Mouse (Mus musculus): ENCODE data around the gene Kctd5.
A peak's percentile ranks its signal among the peaks of the same experiment; 100 is the strongest.
"Not testable (repeated sequence)": the region's sequence is repeated elsewhere in the genome, so short reads cannot be mapped to it uniquely, and the experiment has no call there.

Gene Kctd5

GRCm38 (mm10) chr17:24072919-24073696, at the start of gene Kctd5:
Gene Kctd5 (minus strand): TSS chr17:24073485.
- peak; percentile 94 for DNase-seq (ENCODE audit: low spot score)

DNA sequence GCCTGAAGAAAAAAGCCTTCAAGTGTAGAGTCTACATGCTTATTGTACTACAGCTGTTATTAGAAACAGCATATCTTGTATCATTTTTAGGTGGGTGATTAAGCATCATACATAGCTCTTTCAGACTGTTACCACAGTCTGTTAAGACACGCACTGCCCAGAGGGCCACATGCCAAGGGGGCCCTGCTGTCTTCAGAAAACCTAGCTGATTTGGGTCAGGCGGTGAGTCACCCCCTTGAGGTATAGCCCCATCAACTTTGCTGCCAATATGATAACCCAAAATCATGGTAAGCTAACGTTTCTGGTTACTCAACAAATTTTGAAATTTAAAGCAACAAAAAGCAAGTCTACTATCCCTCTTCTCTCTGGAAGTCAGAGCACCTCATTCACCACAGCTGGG, 46.2 kb upstream of the Kctd5 start:
- DNase-seq (ENCODE audit: low spot score): no peak

DNA sequence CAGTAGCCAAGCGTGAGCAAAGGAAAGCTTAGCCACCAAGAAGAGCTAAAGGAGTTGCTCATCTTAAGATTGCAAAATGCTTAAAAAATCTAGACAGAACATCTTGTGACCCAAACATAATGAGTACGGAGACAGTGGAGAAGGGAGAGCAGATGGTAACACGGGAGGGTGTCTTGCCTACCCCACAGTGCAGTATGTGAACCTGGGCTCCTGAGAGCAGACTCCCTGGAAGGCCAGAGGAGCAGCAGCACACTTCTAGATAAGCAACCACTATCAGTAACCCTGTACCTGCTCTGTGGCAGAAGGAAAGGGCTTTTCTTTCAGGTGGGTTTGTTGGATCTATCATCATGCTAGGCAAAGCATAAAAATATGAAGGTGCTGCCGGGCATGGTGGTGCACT, 39.7 kb upstream of the Kctd5 start:
- DNase-seq (ENCODE audit: low spot score): no peak

DNA sequence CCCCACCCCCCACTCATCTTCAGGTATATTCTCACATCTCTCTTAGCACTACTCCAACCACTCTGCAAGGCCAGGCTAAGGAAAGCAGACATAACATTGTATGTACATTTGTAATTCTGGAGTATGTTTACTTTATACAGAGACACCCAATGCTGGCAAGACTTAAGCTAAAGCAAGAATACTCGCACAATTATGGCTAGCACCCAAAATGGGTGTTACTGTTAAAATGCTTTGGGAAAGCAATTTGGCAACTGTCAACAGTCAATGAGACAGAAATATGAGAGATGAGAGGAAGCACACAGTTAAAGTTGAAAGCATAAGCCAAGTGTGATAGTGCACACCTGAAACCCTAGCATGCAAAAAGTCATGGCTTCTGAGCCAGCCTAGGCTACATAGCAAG, 38.0 kb upstream of the Kctd5 start:
- DNase-seq (ENCODE audit: low spot score): no peak

GRCm38 (mm10) chr17:24108896-24109295, 35.6 kb upstream of the Kctd5 start:
- no peak for DNase-seq (ENCODE audit: low spot score)

GRCm38 (mm10) chr17:24105111-24105510, 31.8 kb upstream of the Kctd5 start:
- DNase-seq (ENCODE audit: low spot score): no peak

- no peak for DNase-seq (ENCODE audit: low spot score)
Observed at GRCm38 (mm10) chr17:24098354-24098753, 25.1 kb upstream of the Kctd5 start.

DNA sequence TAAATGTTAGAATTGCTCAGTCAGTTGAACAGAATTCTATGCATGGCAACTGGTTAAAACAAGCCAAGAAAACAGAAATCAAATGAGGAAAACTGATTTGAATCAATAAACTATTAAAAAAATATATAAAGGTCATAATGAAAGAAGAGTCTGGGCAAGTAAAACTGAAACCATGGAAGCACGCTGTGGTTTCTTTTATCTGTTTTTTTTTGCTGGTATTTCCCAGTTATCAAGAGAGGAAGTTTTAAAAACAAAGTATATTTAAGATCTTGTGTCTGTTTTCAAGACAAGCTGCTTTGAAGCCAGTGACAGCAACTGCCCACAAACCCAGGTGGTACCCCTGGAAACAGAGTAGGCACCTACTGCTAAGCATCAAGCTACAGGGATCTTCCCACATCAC, 17.3 kb upstream of the Kctd5 start:
- no peak for DNase-seq (ENCODE audit: low spot score)

DNA sequence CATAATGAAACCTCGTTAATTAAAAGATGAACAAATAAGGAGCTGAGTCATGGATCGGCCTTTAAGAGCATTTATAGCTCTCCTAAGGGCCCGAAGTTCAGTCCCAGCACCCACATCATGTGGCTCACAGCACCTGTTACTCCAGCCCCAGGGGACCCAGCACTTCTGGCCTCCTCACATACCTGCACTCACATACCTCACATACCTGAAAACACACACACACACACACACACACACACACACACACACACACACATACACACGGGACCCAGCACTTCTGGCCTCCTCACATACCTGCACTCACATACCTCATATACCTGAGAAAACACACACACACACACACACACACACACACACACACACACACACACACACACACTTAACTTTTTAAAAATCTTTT, 13.1 kb upstream of the Kctd5 start:
- not testable (repeated sequence) for DNase-seq (ENCODE audit: low spot score)

DNA sequence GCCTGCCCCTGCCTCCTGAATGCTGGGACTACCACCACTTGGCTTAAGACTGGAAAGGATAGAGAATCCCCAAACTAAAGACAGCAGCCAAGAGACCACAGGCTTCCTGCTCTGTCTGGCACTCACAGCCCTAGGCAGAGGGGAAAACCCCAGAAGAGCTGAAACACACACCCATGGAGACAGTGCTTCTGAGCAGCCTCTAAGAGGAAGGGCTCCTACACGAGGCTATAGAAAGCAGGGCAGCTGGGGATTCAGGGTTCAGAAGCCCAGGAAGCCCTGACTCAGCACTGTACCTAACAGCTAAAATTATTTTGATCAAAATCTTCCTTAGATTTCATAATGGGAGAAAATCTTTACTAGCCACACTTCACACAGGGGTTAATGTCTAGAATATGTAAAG, 11.3 kb upstream of the Kctd5 start:
- DNase-seq (ENCODE audit: low spot score): no peak

DNA sequence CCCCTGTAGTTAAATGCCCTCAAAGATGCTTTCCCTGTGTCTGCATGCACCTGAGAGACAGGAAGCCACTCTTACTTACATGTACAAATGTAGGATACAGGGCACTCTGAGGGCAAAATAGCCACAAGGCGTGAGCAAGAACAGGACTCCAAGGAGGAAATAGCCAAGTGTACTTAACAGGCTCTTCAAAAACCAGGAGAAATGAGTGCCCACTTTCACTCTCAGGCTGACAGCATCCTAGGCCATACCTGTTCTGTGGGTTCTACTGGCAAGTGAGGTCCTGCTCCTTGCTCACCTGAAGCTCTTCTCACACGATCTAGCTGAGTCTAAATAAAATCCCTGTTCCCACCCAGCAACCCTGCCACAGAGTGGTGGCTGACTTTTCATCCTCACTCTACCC, 3.8 kb upstream of the Kctd5 start:
- DNase-seq (ENCODE audit: low spot score): peak; percentile 62

- DNase-seq (ENCODE audit: low spot score): no peak
Observed at GRCm38 (mm10) chr17:24069531-24069930, 3.8 kb downstream of the Kctd5 start.

GRCm38 (mm10) chr17:24068271-24068670, 5.0 kb downstream of the Kctd5 start:
- peak; percentile 19 for DNase-seq (ENCODE audit: low spot score)

DNA sequence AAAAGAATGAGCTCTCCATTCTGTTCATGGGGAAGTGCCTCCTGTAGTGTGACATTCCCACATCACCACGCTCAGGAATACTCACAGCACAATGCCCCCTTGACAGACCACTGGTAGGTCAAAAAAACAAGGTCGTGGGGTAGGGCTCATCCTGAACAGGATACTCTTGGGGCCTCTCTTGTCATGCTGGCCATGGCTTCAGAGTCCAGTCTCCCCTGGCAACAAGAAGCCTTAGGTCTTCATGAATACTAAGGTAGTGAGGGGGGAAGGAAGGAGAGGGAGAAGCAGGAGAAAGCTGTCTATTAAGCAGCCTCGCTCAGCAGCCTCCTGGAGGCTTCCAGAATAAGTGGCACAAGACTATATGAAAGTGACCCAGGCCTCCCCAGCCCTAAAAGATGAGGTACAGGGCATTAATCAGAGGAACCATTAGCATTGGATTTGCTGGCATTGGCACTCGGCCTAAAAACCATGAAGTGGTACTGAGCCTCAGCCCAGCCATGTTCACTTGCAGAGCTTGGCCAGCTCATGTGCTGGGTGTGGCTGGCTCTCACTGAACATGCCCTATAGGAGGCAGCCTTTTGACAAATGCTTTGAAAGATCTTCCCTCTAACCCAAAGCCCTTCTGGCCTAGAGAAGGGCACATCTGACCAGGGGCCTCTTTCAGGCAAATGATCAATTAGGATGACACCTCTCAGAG, 10.7 kb downstream of the Kctd5 start:
- DNase-seq (ENCODE audit: low spot score): no peak

DNA sequence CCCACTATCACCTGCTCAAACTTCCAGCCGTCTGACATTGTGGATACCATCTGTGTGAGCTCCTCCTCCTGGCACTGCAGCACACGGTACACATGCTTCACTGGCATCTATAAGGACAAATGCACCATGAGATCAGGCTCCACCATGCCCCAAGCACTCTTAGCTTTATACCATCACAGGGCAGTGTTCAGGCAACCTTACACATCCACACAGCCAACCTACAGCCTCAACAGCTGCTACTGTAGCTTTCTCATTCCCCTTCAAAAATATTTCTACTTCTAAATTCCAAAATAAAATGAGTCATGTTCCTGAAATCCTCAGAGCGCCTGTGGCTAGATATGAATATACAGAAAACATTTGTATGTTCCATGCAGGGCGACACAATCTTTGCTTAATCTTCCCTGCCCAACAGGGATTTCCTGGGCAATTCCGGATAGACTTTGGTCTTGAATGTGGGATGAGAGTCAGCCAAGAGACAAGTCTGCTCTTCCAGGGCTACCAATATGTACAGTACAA, 15.5 kb downstream of the Kctd5 start:
- DNase-seq (ENCODE audit: low spot score): no peak

DNA sequence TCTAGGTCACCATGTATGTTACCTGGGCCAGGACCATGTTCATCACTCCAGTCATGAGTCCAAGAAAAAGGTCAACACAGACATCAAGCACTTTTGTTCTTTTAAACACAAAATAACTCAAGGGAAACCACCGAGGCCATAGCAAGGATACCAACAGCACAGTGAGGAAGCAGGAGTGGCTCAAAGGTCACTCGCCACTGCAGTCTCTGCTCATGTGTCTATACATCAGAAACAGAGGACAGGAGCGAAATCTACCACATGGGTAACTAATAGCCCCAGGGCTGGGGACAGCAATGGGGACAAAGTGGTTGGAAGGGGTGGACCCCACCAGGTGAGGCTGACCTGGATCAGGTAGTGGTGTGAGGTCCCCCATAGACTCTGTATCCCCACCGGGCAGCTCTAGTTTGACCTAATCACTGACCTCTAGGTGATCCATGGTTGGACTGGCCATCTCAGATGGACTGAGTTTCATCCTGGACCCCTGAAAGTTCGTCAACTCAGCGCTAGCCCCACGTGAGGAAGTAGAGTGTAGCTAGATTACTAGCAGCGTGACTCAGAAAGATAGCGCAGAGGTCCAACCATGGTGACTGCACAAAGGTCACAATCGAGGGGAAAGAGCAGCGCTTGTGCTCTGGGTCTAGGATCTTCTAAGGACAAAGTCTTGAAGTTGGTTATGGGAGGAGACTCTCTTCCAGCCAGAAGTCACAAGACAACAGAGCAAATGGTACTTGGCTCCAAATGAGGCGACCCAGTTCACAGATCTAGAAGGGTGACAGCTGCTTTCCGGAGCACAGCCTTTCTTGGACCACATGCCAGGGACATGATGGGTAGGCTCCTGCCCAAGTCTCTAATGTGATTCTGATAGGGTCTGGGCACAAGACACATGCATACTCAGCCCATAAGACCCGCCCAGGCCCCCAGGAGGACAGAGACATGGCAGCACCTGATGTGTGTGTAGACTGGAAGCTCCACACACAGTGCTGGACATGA, 16.4 kb downstream of the Kctd5 start:
- peak; percentile 16 for DNase-seq (ENCODE audit: low spot score)

DNA sequence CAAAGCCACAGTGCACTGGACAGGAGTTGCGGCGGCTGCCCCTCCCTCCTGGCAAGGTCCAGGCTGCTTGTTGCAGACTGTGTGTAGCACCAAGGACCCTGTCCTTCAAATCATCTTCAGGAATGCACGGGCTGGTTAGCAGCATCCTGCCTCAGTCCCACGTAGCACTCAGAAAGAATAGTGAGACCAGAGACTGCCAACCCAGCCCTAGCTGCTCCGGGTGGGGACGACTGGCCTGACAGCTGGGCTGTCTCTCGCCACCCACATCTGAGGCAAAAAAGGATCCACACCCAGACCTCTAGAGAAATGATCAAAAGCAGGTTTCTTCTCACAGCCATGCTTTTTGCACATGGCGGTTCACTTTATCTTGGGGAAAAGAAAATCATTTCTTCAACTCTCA, 24.3 kb downstream of the Kctd5 start:
- no peak for DNase-seq (ENCODE audit: low spot score)

- DNase-seq (ENCODE audit: low spot score): no peak
Observed at GRCm38 (mm10) chr17:24048053-24048452, 25.2 kb downstream of the Kctd5 start.

DNA sequence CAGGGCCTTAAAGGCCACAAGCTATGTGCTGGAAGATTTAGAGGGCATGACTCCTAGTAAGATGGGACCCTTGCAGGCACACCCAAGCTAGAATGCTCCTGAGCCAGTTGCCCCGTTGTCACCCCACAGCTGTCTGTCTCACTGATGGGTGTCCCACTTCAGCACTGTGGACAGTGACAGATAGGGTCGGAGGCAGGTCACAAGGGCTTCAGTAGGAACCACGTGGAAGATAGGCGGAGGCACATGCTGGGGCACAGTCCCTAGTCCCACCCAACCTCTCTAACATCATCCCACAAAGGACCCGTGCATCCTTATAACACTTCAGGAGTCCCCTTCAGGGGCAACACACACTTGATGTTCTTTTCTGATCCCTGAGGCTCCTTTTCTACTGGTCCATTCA, 27.3 kb downstream of the Kctd5 start:
- DNase-seq (ENCODE audit: low spot score): no peak

DNA sequence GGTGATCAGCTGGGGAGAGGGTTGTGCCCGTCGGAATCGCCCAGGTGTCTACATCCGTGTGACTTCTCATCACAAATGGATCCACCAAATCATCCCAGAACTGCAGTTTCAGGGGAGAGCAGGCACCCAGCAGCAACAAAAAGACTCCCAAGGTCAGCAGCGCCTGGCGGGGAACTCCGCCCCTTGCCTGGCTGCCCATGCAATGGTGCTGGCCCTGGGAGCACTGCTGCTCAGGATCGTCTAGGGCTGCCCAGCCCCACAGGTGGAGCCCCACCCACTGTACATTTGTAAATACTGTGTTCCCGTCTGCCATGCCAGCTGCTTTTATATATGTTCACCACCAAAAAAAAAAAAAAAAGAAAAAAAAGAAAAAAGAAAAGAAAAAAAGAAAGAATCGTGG, 27.7 kb downstream of the Kctd5 start:
- no peak for DNase-seq (ENCODE audit: low spot score)

DNA sequence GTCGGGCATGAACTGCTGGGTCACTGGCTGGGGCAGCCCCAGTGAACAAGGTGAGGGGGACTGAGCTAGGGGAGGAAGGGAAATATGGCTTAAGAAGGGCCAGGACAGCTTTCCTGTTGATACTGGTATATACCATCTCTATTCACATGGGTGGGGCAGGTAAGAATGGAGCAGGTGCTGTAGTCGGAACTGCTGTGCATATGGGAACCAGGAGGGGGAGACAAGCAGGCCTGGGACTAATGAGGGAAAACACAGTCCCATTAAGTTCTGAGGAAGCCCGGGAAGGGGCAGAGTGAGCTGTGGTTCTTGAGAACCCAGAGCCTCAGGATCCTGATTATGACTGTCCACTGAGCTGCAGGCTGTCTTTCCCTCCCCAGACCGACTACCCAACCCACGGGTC, 28.8 kb downstream of the Kctd5 start:
- DNase-seq (ENCODE audit: low spot score): no peak

DNA sequence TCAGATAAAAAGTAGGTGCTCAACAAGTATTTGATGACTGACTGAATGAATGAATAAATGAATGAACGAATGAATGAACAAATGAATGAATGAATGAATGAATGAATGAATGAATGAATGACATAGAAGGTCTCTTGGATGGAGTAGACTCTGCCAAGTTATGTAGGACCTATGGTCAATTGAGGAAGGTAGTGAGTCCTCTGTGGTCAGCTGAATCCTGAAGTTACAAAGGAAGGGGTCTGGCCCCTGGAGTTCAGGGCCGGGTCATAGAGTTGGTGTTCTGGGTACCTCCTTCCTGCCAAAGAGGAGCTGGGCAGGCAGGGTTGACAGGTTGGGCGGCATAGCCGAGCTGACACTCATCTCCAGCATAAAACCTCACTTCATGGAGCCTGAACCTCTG, 35.4 kb downstream of the Kctd5 start, which contains the start of gene Prss27:
Gene Prss27, plus strand, starts transcription at position 301 of the 400 bp plus-strand sequence.
- no peak for DNase-seq (ENCODE audit: low spot score)
